Mouse (Mus musculus): ENCODE results near the gene Iqcn. TPM values are rescaled to one million over a fixed set of nuclear protein-coding genes. Genes with fewer than 3 reads are reported as not detected.
A peak's percentile ranks its signal among the peaks of the same experiment; 100 is the strongest.

Iqcn gene
- total RNA-seq, 2 experiments from 2014 or later = 0.08 to 0.10 TPM

- no peak for DNase-seq
Measured at GRCm38 (mm10) chr8:70701048-70701981, 1.9 kb upstream of the Iqcn start.

DNA sequence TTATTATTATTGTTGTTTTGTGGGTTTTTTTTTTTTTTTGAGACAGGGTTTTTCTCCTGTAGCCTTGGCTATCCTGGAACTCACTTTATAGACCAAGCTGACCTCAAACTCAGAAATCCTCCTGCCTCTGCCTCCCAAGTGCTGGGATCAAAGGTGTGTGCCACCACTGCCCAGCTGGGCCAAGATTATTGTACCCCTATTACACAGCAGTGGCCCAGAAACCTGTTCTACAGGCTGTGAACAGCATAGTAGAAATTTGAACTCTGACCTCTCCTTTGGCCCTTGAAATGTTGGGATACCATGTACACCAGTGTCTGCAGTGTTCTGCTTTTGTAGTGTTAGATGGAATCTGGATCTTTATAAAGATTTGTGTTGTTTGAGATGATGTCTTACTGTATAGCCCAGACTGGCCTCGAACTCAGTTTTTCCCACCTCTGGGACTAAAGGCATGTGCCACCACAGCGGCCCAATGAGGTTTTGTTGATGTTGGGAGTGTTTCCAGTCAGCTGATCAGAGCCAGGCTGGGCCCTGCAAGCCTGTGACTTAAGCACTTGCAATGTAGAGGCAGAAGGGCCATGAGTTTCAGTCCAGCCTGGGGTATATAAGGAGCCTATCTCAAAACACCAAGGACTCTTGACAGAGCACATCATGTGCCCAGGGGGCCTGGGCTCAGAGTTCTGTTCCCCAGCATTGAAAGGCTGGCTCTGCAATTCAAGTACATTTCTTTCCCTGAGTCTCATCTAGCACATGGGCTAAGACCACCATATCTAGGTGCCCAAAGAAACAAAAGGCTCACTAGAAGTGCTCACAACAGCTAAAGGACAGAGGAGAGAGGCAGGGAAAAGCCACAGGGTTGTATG, 1.0 kb upstream of the Iqcn start:
- no peak for DNase-seq

- peak; percentile 36 to 49 for DNase-seq
Measured at GRCm38 (mm10) chr8:70702842-70703182, 445 bp upstream of the Iqcn start.

DNA sequence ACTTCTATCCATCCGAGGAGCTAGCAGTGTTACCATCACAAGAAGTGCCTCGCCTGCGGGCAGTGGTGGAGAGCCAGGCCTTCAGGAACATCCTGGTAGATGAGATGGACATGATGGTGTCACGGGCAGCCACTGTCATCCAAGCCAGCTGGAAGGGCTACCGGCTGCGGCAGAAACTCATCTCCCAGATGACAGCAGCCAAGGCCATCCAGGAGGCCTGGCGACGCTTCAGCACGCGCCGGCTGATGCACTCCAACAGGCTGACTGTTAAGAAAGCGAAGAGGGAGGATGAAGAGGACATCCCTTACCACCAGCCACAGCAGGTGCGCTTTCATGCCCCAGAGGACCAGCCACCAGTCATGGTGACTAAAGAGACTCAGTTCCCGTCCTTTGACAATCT, 5.0 kb downstream of the Iqcn start:
- DNase-seq = no peak

- DNase-seq = no peak
Measured at GRCm38 (mm10) chr8:70709794-70710193, 6.5 kb downstream of the Iqcn start.

DNA sequence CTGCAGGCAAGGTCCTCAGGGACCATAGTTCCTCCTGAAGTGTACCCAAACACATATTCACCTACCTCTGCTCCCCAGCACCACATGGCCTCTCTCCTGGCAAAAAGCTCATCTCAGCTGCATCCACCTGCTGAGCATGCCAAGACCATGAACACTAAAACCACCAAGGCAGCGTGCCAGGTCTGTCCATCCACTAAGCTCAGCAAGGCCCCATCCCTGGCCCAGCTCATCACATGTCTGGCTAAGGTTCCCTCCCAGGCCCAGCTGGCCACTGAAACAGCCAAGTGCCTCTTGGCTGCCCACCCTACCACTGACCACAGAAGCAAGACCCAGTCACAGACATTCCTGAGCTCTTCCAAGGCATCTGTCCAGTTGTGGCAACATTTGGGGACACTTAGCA, 7.0 kb downstream of the Iqcn start:
- DNase-seq = no peak

DNA sequence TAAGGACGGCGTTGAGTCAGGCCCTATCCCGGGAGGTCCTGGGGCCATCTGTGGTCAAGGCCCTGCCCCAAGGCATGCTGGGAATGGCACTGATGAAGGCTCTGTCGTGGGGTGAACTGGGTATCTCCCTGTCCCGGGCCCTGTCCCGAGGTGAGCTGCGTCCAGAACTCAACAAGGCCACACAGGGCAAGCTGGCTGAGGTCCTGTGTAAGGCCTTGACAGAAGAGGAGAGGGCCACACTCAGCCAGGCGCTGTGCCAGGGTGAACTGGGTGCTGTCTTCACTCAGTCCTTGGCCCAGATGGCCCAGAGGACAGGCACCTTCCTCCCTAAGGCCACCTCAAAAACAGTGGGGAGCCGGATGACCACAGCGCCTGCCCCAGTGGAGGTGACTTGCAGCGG, 7.8 kb downstream of the Iqcn start:
- DNase-seq = no peak

DNA sequence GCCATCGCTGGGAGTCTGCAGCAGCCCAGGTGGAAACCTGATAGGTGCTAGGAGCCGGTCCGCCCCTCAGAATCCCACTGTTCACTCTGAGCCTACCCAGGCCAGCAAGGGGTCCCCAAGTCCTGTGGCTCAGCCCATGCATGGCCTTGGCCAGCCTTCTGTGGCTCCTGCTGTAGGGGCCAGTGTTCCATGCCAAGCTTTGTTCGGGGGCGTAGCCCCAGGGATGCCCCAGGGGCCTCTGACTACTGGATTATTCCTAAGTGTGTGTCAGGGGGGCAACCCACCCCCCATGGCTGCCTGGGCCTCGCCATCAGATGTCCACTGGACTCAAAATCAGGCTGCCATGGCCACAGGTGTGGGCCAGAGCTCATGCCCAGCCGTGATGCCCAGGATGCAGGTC, 10.7 kb downstream of the Iqcn start:
- no peak for DNase-seq

DNA sequence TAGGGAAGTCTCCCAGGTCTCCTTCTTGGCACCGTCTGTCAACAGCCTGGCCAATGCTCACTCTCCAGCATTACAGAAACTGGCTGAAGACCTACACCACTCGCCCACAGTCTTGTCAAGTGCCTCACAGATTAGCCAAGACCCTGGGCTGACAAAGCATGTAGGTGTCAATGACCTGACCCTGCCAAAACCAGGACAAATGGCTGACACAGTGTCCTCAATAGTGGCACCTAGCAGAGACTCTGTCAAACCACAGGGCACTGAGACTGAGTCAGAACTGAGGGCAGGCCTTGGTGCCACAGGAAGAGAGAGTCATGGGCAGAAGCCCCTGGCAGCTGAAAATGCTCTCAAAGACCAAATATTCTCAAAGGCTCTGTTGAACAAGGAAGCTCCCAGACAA, 11.8 kb downstream of the Iqcn start:
- DNase-seq = no peak

GRCm38 (mm10) chr8:70716521-70717400, 13.5 kb downstream of the Iqcn start:
- DNase-seq = no peak

DNA sequence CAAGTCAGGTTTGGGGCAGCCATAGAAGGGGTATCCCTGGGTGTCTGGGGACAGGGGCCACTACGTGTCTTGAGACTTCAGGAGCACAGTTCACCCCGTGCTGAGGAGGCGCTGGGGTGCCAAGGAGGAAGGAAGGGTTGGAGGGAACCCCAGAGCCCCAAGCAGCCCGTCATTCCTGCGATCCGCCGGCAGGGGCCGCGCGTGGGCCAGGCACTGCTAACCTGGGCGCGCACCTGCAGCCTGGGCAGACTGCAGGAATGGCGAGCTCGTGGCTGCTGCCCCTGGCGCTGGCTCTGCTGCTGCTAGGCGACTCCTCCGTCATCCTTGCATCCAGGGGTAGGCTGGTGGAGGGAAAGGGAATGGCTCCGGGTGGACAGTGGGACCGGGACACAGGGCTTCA, 15.0 kb downstream of the Iqcn start, which contains the start of gene Gm3336:
Gene Gm3336, plus strand, starts transcription at position 247 of the 400 bp plus-strand sequence.
- peak; percentile 49 to 54 for DNase-seq

- DNase-seq = no peak
Measured at GRCm38 (mm10) chr8:70719796-70720270, 16.6 kb downstream of the Iqcn start.

GRCm38 (mm10) chr8:70720739-70721138, 17.5 kb downstream of the Iqcn start:
- DNase-seq = peak; percentile 78 to 83

DNA sequence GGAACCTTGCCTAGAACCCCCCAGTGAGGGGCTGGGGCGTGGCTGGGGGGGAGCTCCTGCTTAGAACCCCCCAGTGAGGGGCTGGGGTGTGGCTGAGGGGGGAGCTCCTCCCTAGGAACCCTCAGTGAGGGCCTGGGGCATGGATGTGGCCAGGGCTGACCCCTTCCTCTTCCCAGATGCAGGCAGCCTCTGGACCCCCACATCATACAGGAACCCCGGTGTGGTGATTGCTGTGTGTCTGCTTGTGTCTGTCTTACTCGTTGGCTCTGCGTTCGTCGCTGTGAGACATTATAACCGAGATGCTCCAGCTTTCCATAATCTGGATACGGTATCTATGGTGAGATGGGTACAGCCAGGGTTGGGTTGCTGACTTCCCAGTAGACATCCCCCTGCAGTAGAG, 18.3 kb downstream of the Iqcn start:
- no peak for DNase-seq

DNA sequence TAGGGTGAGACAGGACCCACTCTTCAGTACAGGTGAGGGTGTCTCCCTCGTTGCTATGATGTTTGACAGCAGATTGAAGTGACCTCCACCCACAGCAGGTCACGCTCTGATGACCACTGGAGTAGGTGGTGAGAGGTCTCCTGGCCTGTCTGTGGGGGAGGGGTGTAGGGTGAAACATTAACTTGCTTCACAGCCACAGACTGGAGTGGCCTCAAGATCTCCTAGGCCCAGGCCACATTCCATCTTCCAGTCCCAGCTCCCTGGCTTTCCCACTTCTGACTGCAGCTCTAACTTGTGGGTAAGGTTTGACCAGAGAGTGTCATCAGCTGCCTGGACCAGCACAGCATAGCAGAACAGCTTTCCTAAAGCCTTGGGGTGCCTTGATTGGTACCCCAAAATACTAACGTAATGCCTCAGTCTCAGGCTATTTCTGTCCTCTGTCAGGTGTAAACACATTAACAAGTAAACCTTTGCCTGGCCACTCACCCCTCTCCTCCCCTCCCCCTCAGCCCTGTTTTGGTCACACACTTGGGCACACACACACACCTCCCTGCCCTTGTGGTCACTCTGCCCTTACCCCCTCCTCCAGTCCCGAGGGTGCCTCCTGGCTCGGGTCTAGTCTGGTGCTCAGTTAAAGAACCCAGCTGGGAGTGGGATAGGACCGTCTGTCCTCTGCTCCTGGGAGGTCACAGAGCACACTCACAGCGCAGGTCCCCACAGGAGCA, 20.4 kb downstream of the Iqcn start, which contains the start of gene Pde4c:
Gene Pde4c, plus strand, starts transcription at position 235 of the 725 bp plus-strand sequence.
- no peak for DNase-seq

GRCm38 (mm10) chr8:70724216-70724615, 21.0 kb downstream of the Iqcn start:
- DNase-seq = no peak

GRCm38 (mm10) chr8:70725792-70726447, 22.7 kb downstream of the Iqcn start:
- DNase-seq = no peak

- DNase-seq = no peak
Measured at GRCm38 (mm10) chr8:70726721-70727120, 23.5 kb downstream of the Iqcn start.

DNA sequence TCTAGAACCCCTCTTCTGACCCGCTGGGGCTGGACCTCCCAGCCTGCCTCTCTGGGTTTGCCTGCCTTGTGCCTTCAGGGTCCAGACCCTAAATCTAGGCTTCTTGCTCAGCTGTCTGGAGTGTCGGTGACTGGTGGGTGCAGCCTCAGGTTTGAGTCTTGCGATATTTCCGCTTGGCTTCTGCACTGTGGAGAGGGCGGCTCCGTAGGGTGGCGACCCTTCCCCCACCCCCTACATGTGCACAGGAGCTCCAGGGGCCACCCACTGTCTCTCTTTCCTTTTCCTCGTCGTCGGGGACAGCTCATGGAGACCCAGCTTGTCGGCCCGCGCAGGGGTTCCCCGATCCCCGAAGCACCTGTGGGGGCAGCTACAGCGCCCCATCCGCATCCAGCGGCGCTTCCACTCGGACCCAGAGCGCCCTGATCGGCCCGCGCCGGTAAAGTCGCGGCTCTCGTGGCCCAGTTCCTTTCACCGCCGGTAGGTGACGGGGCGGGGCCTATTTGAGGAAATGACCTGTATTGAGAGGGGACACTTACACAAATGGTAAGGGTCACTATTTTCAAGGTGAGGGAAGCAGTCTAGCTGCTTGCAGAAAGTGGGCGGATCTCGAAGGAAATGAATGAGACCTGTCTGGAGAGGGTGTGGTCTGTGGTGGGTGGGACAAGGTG, 26.7 kb downstream of the Iqcn start:
- DNase-seq = no peak

GRCm38 (mm10) chr8:70730956-70731355, 27.7 kb downstream of the Iqcn start:
- no peak for DNase-seq
